Mouse (Mus musculus) T-helper 17 cell (primary cell): ENCODE measurements at regions not wholly inside any gene's neighbourhood (a gene's known extent, or its start where the extent isn't known, plus 50 kb on each side); places are given as distances from the start of the nearest gene placed in this dataset.

Experiments
- in situ Hi-C, 2 experiments: fragments of 300-600 bp; cut with MboI, MseI; formaldehyde crosslinking; loops; 1 replicate in 1 of 2; 2 replicates in 1 of 2; pipeline ENCODE4 v1.15.1; 2025; ENCODE audit warnings: high pct_unique_total_duplicates in 2 of 2

- in situ Hi-C loops, result no loop called here
These were observed 205.2 kb upstream of the Xrcc4 start for GRCm38 (mm10) chr13:90294648-90295007.

GRCm38 (mm10) chr13:90293697-90294647 is 204.6 kb upstream of the Xrcc4 start:
- in situ Hi-C loops, result no loop called here

- in situ Hi-C loops, result no loop called here
These were observed 203.5 kb upstream of the Xrcc4 start for GRCm38 (mm10) chr13:90292905-90293304.

GRCm38 (mm10) chr13:90292124-90292523 is 202.7 kb upstream of the Xrcc4 start:
- in situ Hi-C loops, result no loop called here

- in situ Hi-C loops, result no loop called here
These were observed 191.6 kb upstream of the Xrcc4 start for GRCm38 (mm10) chr13:90280976-90281375.

GRCm38 (mm10) chr13:90279786-90280382 is 190.5 kb upstream of the Xrcc4 start:
- in situ Hi-C loops, result no loop called here

- in situ Hi-C loops, result no loop called here
These were observed 189.9 kb upstream of the Xrcc4 start for GRCm38 (mm10) chr13:90279355-90279754.

GRCm38 (mm10) chr13:90259071-90259742 is 169.8 kb upstream of the Xrcc4 start:
- in situ Hi-C loops, result no loop called here

- in situ Hi-C loops, result no loop called here
These were observed 163.6 kb upstream of the Xrcc4 start for GRCm38 (mm10) chr13:90252981-90253380.

- in situ Hi-C loops, result no loop called here
These were observed 156.8 kb upstream of the Xrcc4 start for GRCm38 (mm10) chr13:90245997-90246765.

- in situ Hi-C loops, result no loop called here
These were observed 148.9 kb upstream of the Xrcc4 start for GRCm38 (mm10) chr13:90238331-90238730.

GRCm38 (mm10) chr13:90233986-90234385 is 144.6 kb upstream of the Xrcc4 start:
- in situ Hi-C loops, result no loop called here

- in situ Hi-C loops, result no loop called here
These were observed 144.2 kb upstream of the Xrcc4 start for GRCm38 (mm10) chr13:90233561-90233960.

- in situ Hi-C loops, result no loop called here
These were observed 139.7 kb upstream of the Xrcc4 start for GRCm38 (mm10) chr13:90229106-90229505.

GRCm38 (mm10) chr13:90226212-90226611 is 136.8 kb upstream of the Xrcc4 start:
- in situ Hi-C loops, result no loop called here

GRCm38 (mm10) chr13:90212390-90212789 is 123.0 kb upstream of the Xrcc4 start:
- in situ Hi-C loops, result no loop called here

- in situ Hi-C loops, result no loop called here
These were observed 118.5 kb upstream of the Xrcc4 start for GRCm38 (mm10) chr13:90207875-90208274.
